Comparison of ENCODE assay signal across 13 mouse cellular contexts in genomic region chr2:131846132-131846710, GRCm38 (mm10). TPM values are rescaled to one million over a fixed set of nuclear protein-coding genes. Genes with fewer than 3 reads are reported as not detected.
A peak's percentile ranks its signal among the peaks of the same experiment; 100 is the strongest.
DNase-seq lines count a peak whose midpoint lies in the region; ATAC-seq and TF ChIP-seq lines count a peak whose summit lies in the region.
"Had no signal": no experiment of that assay in that cellular context is flagged by ENCODE, and none has a peak within 500 bp of the region (broad histone marks: within the 10 kb centered on the region; RNA-seq: fewer than 3 reads in every experiment).

No protein-coding gene starts in this region.

- no peak for TF ChIP-seq CTCF in stomach, postnatal 0 days (IDR thresholded peaks at IDR 0.05; ENCODE audit: low read depth)
- TF ChIP-seq CTCF in left cerebral cortex, adult 2 months (IDR thresholded peaks at IDR 0.05) = no peak

- peak; percentile 15 for DNase-seq in heart, adult 8-10 months (ENCODE audit: low spot score)
- no peak for DNase-seq in heart, postnatal 25 days (ENCODE audit: low spot score)
- DNase-seq in ZHBTc4 (ENCODE audit: low read depth, low spot score) = peak; percentile 50
- peak; percentile 23 to 44 for DNase-seq in heart, postnatal 10 days
- no peak for DNase-seq in stomach, postnatal 0 days (ENCODE audit: low spot score)
- no peak for DNase-seq in cerebellum, adult 11-12 months
- no peak for DNase-seq in left cerebral cortex, adult 2 months (ENCODE audit: extremely low spot score in 1 of 2, low spot score in 2 of 2)
- DNase-seq: right cerebral cortex, postnatal 14 days had no signal

- H3K27me3 ChIP-seq in midbrain, embryonic 12.5 days = no peaks in the 10 kb centered on the region
- H3K27me3 ChIP-seq in stomach, postnatal 0 days (ENCODE audit: control insufficient read depth, insufficient read depth, low read length) = no peaks in the 10 kb centered on the region
- H3K27me3 ChIP-seq: limb, embryonic 15.5 days had no signal

- no peak for TF ChIP-seq EP300 in stomach, postnatal 0 days (optimal IDR thresholded peaks at IDR 0.05)

- 74% methylated on average over 11 of the region's 11 CpGs for WGBS in midbrain, embryonic 12.5 days
- 54% methylated on average over 11 of the region's 11 CpGs for WGBS in stomach, postnatal 0 days

- no peak overlapping the region for H3K4me2 ChIP-seq in midbrain, embryonic 12.5 days (replicated peaks)
- no peak overlapping the region for H3K4me2 ChIP-seq in stomach, postnatal 0 days (replicated peaks; ENCODE audit: low read depth)
- H3K4me2 ChIP-seq: limb, embryonic 15.5 days had no signal

- H3K9me3 ChIP-seq in midbrain, embryonic 12.5 days = no peaks in the 10 kb centered on the region
- no peaks in the 10 kb centered on the region for H3K9me3 ChIP-seq in stomach, postnatal 0 days (ENCODE audit: control insufficient read depth, low read length)
- H3K9me3 ChIP-seq: limb, embryonic 15.5 days had no signal

- H3K9ac ChIP-seq in midbrain, embryonic 12.5 days (replicated peaks) = no peak overlapping the region
- H3K9ac ChIP-seq in stomach, postnatal 0 days (ENCODE audit: low read length) = no peak overlapping the region
- H3K9ac ChIP-seq: limb, embryonic 15.5 days had no signal

- ATAC-seq in midbrain, embryonic 12.5 days (ENCODE audit: low FRiP score, low read depth) = no peak
- no peak for ATAC-seq in stomach, postnatal 0 days (ENCODE audit: low FRiP score, low TSS enrichment)

- intact Hi-C loops in heart, postnatal 25 days (cut with DNase I) = no loop called here
- intact Hi-C loops in heart, postnatal 10 days (cut with DNase I) = no loop called here
- intact Hi-C loops in left cerebral cortex, adult 2 months (cut with DNase I) = loop anchor here (2.0 kb wide), 1 partner anchor 65 kb away; no protein-coding TSS in a partner anchor

- no peaks in the 10 kb centered on the region for H3K36me3 ChIP-seq in midbrain, embryonic 12.5 days
- no peaks in the 10 kb centered on the region for H3K36me3 ChIP-seq in stomach, postnatal 0 days (ENCODE audit: control insufficient read depth, insufficient read depth, low read length)
- H3K36me3 ChIP-seq: limb, embryonic 15.5 days had no signal

- H3K27ac ChIP-seq in midbrain, embryonic 12.5 days (replicated peaks) = peak overlapping the region; percentile 92; the same call in 1 of the 2 replicates
- no peak overlapping the region for H3K27ac ChIP-seq in stomach, postnatal 0 days (replicated peaks)
- H3K27ac ChIP-seq in left cerebral cortex, adult 2 months = no peak overlapping the region
- H3K27ac ChIP-seq: limb, embryonic 15.5 days had no signal

- H3K4me3 ChIP-seq in midbrain, embryonic 12.5 days = no peak overlapping the region
- H3K4me3 ChIP-seq in stomach, postnatal 0 days (ENCODE audit: low read depth, low read length) = no peak overlapping the region
- H3K4me3 ChIP-seq in left cerebral cortex, adult 2 months = no peak overlapping the region
- H3K4me3 ChIP-seq: limb, embryonic 15.5 days had no signal

- H3K4me1 ChIP-seq in midbrain, embryonic 12.5 days = peaks cover 27% of the 10 kb centered on the region
- no peaks in the 10 kb centered on the region for H3K4me1 ChIP-seq in stomach, postnatal 0 days (replicated peaks; ENCODE audit: control insufficient read depth, insufficient read depth)
- H3K4me1 ChIP-seq: limb, embryonic 15.5 days had no signal

RNA-seq across cellular contexts. Expression of gene Erv3, which starts 13.3 kb away (rescaled TPM):
- not detected for total RNA-seq in heart, adult 8-10 months (2022)
- total RNA-seq in heart, postnatal 25 days (2021) = not detected
- total RNA-seq in heart, postnatal 10 days (2021) = not detected
- polyA plus RNA-seq in midbrain, embryonic 12.5 days (2016; fragmentation: Nextera tagmentation; extraction: Ambion mirVana) = not detected in 2 replicates
- polyA plus RNA-seq in stomach, postnatal 0 days (2015; fragmentation: Nextera tagmentation; extraction: Ambion mirVana) = 0.02 TPM in 1 of 2 replicates, not detected in the other
- total RNA-seq in left cerebral cortex, adult 2 months (2021) = under 1 TPM; 0.09 to 0.19 TPM
- total RNA-seq: heart, postnatal 14 days; monocyte, adult 5-6 weeks had no signal
- polyA plus RNA-seq: large intestine, adult 2 months; limb, embryonic 15.5 days had no signal

Comparison
In these comparisons a context has a peak if more than half of its experiments do, and no peak if none do; other contexts are left out.
1. DNase-seq: peak in heart, adult 8-10 months (single experiment), ZHBTc4 (single experiment) and heart, postnatal 10 days (2 of 2); none in heart, postnatal 25 days (single experiment), stomach, postnatal 0 days (single experiment), cerebellum, adult 11-12 months (single experiment) and left cerebral cortex, adult 2 months (0 of 2).